Mouse (Mus musculus) left cerebral cortex, adult 2 months (tissue): Measurements from ENCODE around the gene Zfp981. TPM values are rescaled to one million over a fixed set of nuclear protein-coding genes. Genes with fewer than 3 reads are reported as not detected.
"Not testable (repeated sequence)": the region's sequence is repeated elsewhere in the genome, so short reads cannot be mapped to it uniquely, and the experiment has no call there.

ENCODE experiments used
- DNase-seq, 2 experiments: peaks; one replicate each; pipeline ENCODE4 v3.0.0; 2021 to 2022; ENCODE audit warnings: low spot score in 2 of 2, mixed read lengths in 1 of 2; ENCODE audit errors: extremely low spot score in 1 of 2
- H3K27ac ChIP-seq: fragments of 200-600 bp; 2 replicates; pipeline ENCODE4 v1.8.1; 2022
- H3K4me3 ChIP-seq: fragments of 200-600 bp; 2 replicates; pipeline ENCODE4 v1.8.1; 2022
- CTCF ChIP-seq: fragments of 200-600 bp; IDR thresholded peaks from 2 replicates; pipeline ENCODE4 v1.8.1; 2022; ENCODE audit warnings: antibody characterized with exemption, mild to moderate bottlenecking, moderate library complexity
- intact Hi-C: fragments of 180-260 bp; cut with DNase I; formaldehyde crosslinking; loops from one replicate; pipeline ENCODE4 v1.15.1; 2025
- total RNA-seq, 2 experiments: library from RNA; stranded (reverse); gene quantifications; 2 replicates each; pipeline ENCODE4 v1.2.3; 2021

The Zfp981 gene
- total RNA-seq, 2 experiments from 2014 or later: not detected

GRCm38 (mm10) chr4:146480376-146481096 lies 21.3 kb upstream of the Zfp981 start:
- intact Hi-C loops, DNase-seq, H3K4me3 ChIP-seq, H3K27ac ChIP-seq: not testable (repeated sequence)

- H3K27ac ChIP-seq, DNase-seq, intact Hi-C loops, H3K4me3 ChIP-seq: not testable (repeated sequence)
These were observed 19.3 kb upstream of the Zfp981 start for GRCm38 (mm10) chr4:146482546-146482945.

- DNase-seq, H3K4me3 ChIP-seq, H3K27ac ChIP-seq, intact Hi-C loops: not testable (repeated sequence)
- TF ChIP-seq CTCF: peak; percentile 5
These were observed 18.1 kb upstream of the Zfp981 start for GRCm38 (mm10) chr4:146483571-146484280.

DNA sequence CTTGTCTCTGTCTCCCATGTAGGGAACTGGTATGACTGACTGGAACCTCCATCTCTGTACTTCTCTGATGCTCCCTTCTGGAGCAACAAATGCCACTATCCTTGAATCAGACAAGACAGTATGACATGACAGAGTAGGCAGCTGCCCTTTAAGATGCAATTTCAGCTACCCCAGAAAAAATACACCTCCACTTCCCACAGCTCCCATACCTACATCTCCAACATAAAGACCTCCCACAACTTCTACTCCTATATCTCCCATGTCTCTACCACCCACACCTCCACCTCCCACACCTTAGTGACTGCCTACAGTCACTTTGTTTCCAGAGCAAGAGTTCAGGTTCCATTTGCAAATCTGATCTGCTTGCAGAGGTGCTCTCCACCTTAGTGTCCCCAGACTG lies 17.2 kb upstream of the Zfp981 start:
- intact Hi-C loops, DNase-seq, H3K4me3 ChIP-seq, H3K27ac ChIP-seq: not testable (repeated sequence)

DNA sequence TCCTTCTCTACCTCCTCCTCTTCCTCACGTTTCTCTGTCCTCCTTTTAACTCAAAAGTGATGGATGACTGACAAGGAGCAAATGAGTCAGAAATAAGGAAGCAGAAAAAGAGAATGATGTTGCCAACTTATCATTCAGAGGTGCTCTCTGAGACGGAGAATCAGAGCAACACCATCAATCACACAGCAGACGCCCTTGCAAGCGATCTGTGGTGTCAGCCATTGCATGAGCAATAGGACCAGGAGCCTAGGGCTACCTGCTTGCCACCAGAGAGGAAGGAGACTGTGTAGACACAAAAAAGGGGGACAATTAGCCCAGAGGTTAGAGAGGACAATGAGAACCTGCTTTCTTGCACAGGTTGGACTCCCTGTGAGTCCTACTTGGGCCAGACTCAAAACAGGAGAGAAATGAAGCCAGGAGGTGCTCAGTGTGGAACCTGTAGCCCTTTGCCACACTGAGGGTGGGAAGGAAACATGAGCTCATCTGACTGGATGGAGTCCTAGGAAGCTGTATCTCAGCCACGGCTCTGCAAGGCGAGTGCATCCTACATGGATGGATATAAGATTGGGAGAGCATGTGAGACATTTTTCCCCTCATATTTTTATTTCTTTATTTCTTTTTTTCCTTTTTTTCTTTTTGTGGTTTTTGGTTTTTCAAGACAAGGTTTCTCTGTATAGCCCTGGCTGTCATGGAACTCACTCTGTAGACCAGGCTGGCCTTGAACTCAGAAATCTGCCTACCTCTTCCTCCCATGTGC lies 16.5 kb upstream of the Zfp981 start:
- H3K4me3 ChIP-seq, H3K27ac ChIP-seq, DNase-seq, intact Hi-C loops: not testable (repeated sequence)

DNA sequence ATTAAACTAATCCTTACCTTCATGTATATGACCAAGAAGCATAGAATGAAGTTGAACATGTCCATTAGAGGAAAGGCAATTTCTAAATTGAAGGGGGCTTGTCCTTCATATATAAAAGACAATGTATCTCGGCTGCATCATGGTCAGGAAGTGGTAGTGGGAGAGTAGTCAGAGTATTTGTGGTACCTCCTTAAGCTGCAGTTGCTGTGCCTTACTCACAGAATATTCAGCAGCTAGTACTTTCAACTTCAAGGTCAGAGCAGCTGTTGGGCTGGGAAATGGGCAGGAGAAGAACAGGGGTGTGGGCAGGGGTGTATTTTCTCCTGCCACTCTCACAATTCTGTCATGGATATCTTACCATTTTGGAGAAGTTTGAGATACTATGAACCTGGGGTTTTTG lies 15.1 kb upstream of the Zfp981 start:
- H3K27ac ChIP-seq, intact Hi-C loops, H3K4me3 ChIP-seq, DNase-seq: not testable (repeated sequence)

GRCm38 (mm10) chr4:146489196-146489595 lies 12.6 kb upstream of the Zfp981 start:
- H3K27ac ChIP-seq, H3K4me3 ChIP-seq, DNase-seq, intact Hi-C loops: not testable (repeated sequence)

- DNase-seq, intact Hi-C loops, H3K27ac ChIP-seq, H3K4me3 ChIP-seq: not testable (repeated sequence)
These were observed 9.8 kb upstream of the Zfp981 start for GRCm38 (mm10) chr4:146491993-146492392.

DNA sequence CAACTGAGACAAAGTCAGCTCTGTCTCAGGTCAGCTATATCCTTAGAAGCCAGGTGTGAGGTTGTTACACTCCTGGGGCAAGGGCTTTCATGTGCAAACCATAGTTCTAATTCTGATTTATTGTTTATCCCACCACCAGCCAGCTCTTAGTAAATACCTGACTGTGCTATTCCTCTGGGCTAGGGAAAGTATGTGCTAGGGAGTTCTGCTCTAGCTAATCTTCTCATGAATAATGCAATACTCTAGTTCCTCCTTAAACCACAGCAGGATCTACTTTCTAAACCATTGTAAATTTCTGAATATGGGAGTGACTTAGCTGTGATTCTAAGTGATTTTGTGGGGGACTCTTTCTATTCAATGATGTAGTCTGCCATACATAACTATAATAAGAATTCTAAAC lies 9.4 kb upstream of the Zfp981 start:
- TF ChIP-seq CTCF: no peak
- intact Hi-C loops: no loop called here
- no peak for DNase-seq
- H3K27ac ChIP-seq: no peak overlapping the region
- no peak overlapping the region for H3K4me3 ChIP-seq

DNA sequence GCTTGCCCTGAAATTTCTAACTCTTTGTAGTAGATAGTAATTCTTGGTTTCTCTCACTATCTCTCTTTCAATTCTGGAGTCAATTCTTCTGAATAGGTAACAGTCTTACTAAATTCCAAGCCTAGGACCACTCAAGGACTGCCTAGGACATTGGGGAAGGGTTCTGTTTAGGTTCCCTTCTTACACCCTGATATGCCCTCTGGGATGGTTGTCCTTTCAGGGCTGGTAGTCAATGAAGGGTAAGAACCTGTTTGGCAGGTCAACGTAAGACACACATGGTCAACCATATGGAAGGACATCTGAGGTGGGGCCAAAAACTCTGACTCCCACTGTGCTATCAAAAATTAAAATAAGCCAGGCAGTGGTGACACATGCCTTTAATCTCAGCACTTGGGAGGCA lies 9.0 kb upstream of the Zfp981 start:
- Histone ChIP-seq H3K27ac (no peak overlapping the region), H3K4me3 (no peak overlapping the region)
- no peak for TF ChIP-seq CTCF
- intact Hi-C loops: no loop called here
- DNase-seq: no peak

DNA sequence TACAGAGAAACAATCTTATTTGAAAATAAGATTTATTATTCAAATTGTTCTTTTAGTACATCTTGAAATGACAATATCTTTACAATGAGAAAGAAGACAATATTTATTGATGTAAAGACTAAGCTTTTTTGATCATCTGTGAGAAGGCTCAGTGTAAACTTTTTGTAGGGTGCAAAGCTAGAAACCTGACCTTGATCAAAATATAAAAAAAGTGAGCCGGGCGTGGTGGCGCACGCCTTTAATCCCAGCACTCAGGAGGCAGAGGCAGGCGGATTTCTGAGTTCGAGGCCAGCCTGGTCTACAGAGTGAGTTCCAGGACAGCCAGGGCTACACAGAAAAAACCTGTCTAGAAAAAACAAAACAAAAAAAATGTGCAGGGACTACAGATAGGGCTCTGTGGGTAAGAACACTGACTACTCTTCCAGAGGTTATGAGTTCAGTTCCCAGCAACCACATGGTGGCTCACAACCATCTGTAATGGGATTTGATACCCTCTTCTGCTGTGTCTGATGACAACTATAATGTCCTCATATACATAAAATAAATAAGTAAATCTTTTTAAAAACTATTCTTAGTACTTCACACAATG lies 8.4 kb upstream of the Zfp981 start:
- H3K27ac ChIP-seq, intact Hi-C loops, DNase-seq, H3K4me3 ChIP-seq: not testable (repeated sequence)

- H3K4me3 ChIP-seq: no peak overlapping the region
- intact Hi-C loops: no loop called here
- H3K27ac ChIP-seq: no peak overlapping the region
- DNase-seq: no peak
- TF ChIP-seq CTCF: no peak
These were observed 6.8 kb upstream of the Zfp981 start for GRCm38 (mm10) chr4:146494980-146495379.

DNA sequence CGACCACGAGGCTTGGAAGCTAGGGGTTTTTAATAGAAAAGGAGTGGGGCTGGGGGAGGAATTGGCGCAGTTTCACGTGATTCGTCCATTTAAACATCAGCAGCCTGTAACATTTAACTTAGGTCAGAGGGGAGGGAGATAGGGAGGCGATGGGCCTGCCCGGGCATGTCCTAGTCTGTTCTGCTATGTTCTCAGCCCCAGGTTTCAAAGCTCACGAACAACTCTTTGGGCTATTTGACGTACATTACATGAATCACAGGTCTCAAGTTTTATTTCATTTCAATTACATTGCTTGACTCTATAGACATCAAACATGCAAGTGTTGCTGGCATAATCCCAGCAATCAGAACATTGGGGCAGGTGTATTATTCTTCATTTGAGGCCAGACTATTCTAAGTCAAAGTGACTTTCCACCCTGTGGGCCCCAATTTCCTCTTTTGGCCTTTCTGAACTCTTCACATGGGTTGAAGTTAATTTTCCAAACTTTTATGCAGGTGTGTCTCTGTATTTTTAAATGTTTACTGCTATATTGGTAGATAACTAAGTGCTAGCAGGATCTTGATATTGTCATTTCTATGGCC lies 4.0 kb upstream of the Zfp981 start:
- H3K27ac ChIP-seq, DNase-seq, H3K4me3 ChIP-seq, intact Hi-C loops: not testable (repeated sequence)

DNA sequence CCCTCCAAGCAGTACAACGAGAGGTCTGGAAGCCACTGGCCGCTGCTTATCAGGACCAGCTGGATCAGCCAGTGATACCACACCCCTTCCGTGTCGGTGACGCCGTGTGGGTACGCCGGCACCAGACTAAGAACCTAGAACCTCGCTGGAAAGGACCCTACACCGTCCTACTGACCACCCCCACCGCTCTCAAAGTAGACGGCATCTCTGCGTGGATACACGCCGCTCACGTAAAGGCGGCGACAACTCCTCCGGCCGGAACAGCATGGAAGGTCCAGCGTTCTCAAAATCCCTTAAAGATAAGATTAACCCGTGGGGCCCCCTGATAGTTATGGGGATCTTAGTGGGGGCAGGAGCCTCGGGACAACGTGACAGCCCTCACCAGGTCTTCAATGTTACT lies 7.2 kb downstream of the Zfp981 start:
- H3K4me3 ChIP-seq, H3K27ac ChIP-seq, DNase-seq, intact Hi-C loops: not testable (repeated sequence)

DNA sequence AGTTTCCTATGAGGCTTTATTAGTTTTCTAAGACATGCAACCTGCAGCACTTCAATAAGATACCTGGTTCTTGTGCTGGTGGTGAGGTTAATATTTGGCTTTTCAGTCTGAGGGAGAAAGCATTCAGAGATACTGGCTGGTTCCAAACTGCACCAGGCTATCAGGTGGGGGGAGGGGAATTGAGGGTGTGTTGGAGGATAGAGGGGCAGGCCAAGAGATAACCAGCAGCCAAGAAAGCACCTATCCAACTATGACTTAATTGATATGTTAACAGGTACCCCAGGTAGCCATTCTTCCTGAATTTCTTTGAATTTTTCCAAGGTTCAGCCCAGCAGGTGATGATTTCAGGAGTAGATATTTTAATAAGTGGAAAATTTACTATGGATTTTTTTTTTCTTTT lies 10.0 kb downstream of the Zfp981 start:
- DNase-seq, H3K27ac ChIP-seq, H3K4me3 ChIP-seq: not testable (repeated sequence)
- intact Hi-C loops: loop anchor here (10.0 kb wide), 1 partner anchor 1263 kb away; no protein-coding TSS in a partner anchor
